Mouse (Mus musculus) lung, postnatal 25 days (tissue): ENCODE measurements around the gene Irs3.
A peak's percentile ranks its signal among the peaks of the same experiment; 100 is the strongest.
"Not testable (repeated sequence)": the region's sequence is repeated elsewhere in the genome, so short reads cannot be mapped to it uniquely, and the experiment has no call there.

ENCODE experiments used
- DNase-seq: peaks from one replicate; pipeline ENCODE4 v3.0.0; 2022; ENCODE audit warnings: low spot score

Irs3 gene

GRCm38 (mm10) chr5:137623937-137624530, 21.5 kb downstream of the Irs3 start:
- DNase-seq: no peak

DNA sequence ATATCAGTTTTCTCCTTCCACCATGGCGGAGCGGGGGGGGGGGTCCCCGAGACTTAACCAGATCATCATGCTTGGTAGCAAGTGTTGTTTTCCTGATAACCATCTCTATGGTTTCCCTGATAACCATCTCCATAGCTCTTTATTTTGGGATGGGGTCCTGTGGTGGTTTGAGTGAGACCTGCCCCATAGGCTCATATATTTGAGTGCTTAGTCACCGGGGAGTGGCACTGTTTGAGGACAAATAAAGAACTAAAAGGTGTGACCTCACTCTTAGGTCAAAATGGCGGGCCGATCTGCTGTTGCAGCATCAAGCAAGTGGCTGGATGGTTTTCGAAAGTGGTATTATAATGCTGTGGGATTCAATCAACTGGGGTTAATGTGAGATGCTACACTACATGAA, 30.2 kb downstream of the Irs3 start:
- DNase-seq: no peak

- not testable (repeated sequence) for DNase-seq
Observed at GRCm38 (mm10) chr5:137614921-137615320, 30.6 kb downstream of the Irs3 start.

GRCm38 (mm10) chr5:137613550-137613949, 32.0 kb downstream of the Irs3 start, which contains the start of gene Pcolce:
Gene Pcolce, minus strand, starts transcription at chr5:137613784.
- DNase-seq: peak; percentile 52

GRCm38 (mm10) chr5:137613076-137613475, 32.4 kb downstream of the Irs3 start:
- DNase-seq: peak; percentile 33

DNA sequence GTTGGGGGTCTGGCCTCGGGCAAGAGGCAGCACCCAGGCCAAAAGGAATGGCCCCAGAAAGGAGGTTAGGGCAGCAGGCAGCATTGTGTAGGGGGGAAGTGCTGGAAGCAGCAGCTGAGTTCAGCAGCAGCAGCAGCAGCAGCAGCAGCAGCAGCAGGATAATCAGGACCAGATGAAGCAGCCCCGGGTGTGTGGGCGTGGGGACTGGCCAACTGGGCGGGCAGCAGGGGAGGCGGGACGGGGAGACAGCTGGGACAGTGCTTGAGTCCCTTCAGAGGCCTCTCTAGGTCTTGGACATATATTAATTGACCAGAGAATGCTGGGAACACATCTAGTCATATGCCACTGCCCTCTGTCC, 34.3 kb downstream of the Irs3 start:
- peak; percentile 53 for DNase-seq

- DNase-seq: peak; percentile 78
Observed at GRCm38 (mm10) chr5:137610548-137611244, 34.8 kb downstream of the Irs3 start.

GRCm38 (mm10) chr5:137610056-137610455, 35.5 kb downstream of the Irs3 start:
- DNase-seq: no peak

DNA sequence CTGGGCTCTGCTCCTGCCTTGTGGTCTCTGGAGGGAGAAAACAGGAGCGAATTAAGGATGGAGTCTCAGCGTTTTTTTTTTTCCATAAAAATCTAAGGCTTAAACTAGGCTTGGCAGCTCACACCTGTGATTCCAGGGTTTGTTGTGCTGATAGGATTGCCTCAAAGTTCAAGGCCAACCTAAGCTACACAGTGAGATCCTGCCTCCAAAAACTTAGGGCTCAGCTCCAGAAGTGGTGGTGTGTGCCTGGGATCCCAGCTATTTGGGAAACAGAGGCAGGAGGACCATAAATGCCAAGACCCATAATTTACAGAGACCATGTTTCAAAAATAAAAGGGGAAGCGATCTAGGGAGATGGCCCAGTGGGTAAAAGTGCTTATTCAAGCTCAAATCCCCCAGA, 36.2 kb downstream of the Irs3 start:
- DNase-seq: no peak

DNA sequence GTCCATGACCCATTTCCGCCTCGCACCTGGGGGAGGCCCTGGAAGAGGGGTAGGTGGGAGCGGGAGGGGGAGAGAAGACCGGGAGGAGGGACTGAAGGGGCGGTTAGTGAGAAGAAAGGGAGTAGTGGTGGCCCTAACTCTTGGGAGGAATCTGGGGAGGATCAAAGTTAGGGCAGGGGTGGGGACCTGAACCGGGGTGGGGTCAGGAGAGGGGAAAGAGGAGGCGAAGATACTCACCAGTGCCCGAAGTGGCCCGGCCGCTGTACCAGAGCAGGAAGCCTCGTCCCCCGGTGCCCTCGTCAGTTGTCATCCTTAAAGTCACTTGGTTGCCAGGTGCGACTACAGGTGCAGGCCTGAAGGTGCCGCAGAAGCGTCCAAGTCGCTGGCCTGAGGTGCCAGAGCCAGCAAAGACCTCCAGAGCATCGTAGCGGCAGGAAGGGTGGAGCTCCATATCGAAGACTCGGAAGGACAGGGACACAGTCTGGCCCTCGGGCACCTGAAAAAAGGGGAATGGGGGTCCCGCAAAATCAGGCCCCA, 36.8 kb downstream of the Irs3 start:
- no peak for DNase-seq

DNA sequence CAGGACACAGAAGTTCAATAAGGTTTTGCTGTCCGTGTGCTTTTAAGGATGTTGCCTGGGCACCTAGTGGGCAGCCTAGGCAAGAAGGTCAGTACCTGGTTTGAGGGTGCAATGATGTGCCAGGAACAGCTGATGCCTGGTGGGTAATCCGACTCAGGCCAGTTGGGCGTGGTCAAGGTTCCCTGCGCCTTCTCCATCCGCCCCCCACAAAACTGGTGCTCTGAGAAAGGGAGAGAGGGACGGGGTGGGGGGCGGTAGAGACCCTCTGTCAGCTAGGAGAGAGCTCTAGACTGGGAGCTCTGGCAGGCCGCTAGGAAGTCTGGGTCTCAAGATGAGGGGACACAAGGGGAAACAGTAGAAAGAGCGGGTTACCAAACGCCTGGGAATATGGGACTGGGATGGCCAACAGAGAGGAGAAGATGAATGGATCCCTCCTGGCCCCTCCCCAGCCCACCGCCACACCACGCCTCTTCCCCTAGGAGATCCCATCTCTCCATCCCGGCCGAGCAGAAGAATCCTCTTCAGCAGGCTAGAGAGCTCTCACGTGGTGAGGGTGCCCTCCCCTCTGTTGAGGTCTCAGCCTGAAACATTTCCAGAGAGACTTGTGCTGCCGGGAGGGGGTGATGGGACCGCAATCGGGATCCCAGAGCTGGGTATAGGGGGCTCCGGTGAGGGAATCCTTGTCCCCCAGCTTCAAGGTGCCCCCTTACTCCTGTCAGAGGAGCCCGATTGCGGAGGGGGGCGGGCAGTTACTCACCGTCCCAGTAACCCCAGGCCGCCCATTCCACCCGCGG, 37.5 kb downstream of the Irs3 start:
- no peak for DNase-seq

GRCm38 (mm10) chr5:137601365-137601729, 44.2 kb downstream of the Irs3 start:
- DNase-seq: no peak

GRCm38 (mm10) chr5:137600619-137601364, 44.7 kb downstream of the Irs3 start, which contains the start of gene Mospd3:
Gene Mospd3, minus strand, starts transcription at chr5:137601058.
- DNase-seq: peak; percentile 98

DNA sequence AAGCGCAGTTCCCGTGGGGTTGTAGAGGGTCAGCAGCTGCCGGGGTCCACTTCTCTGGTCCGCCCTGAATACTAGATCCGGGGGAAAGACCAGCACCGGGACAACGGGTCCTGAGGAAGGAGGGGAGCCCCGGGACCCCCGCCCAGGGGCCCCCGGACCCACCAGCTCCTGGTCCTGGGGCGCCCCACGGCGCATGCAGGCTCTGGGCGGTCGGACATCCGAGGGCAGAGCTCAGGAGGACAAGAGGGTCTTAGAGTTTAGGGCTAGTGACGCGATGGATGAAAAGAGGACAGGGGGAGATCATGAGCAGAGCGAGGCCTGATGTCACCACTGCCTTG, 45.3 kb downstream of the Irs3 start:
- no peak for DNase-seq

DNA sequence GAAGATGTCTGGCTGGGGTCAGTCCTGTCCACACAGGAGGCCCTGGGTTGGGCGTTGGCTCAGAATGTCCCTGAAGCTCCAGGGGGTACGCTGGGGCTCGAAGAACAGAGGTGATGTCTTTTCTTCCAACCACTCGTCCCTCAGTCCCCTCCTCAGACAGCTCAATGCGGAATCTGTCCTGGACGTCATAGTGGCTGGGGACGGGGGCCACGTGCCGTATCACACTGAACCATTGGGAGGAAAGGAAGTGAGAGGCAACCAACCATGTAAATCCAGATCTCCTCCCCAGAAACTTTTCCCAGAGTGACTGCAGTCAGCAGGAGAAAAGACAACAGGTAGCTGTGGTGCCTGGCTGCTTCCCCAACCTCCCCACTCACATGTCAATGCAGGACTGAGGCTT, 45.9 kb downstream of the Irs3 start:
- DNase-seq: no peak

DNA sequence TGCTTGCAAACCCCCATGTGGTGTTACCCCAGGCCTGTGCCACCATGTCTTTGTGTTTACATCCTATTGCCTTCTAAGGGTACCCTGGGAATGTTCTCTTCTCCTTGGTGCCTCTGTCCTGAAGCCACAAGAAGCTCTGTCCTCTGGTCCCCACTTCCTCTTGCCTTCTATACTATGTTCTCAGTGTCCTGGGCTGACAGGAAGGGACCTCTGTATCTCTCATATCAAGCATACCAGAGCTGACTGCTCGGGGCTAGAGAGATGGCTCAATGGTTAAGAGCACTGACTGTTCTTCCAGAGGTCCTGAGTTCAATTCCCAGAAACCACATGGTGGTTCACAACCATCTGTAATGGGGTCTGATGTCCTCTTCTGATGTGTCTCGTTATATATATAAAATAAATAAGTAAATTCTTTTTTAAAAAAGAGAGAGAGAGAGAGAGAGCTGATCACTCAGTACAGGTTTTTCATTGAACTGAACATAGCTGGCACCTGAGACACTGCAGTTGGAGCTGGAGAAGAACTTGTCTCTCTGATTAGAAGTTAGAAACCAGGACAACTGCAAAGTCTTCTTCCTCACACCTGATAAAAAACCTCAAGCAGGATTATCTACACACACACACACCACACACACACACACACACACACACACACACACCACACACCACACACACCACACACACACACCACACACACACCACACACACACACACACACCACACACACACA, 47.3 kb downstream of the Irs3 start:
- no peak for DNase-seq

DNA sequence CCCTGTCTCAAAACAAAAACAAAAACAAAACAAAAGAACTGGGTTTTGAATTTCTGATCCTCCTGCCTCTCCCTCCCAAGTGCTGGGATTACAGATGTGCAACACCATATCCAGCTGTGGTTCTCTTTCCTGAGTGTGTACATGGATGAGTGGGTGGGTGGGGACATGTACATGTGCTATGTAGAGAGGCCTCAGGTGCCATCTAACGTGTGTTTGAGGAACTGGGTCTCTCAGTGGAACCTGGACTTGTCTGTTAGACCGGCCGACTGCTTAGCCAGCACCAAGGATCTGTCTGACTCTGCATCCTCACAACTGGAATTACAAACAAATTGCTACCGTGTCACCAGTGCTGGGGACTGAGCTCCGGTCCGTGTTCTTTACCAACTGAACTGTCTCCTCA, 47.9 kb downstream of the Irs3 start:
- no peak for DNase-seq

DNA sequence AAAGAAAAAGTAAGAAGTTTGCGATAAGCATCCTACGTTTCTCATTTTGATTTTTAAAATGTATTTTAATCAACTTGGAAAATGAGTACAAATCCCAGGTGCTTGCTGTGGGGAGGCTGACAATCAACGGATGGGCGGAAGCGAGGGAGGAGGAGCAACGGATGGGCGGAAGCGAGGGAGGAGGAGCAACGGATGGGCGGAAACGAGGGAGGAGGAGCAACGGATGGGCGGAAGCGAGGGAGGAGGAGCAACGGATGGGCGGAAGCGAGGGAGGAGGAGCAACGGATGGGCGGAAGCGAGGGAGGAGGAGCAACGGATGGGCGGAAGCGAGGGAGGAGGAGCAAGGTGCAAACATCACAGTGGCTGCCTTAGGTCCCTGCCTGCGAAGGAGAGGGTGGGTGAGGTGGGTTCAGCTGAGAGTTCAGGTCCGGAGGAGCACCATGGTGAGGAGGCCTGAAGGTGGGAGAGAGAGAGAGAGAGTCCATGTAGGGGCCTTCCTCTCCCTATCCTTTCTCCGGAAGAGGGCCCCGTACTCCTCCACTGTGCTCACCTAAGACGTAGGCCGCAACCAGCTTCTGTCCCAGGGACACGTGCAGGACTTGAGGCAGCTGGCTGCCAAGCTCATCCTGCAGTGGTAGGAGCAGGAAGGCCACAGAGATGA, 48.8 kb downstream of the Irs3 start:
- DNase-seq: peak; percentile 36

- DNase-seq: no peak
Observed at GRCm38 (mm10) chr5:137595921-137596320, 49.6 kb downstream of the Irs3 start.
